Mouse (Mus musculus) ES-E14 (cell line): ENCODE data around the gene Pam.

Experiments used
- CHD2 ChIP-seq: IDR thresholded peaks from 2 replicates; pipeline ENCODE4 v1.6.1; 2014; ENCODE audit warnings: mild to moderate bottlenecking, low read depth, low read length, inconsistent platforms
- HCFC1 ChIP-seq: IDR thresholded peaks from 2 replicates; pipeline ENCODE4 v1.6.1; 2012; ENCODE audit warnings: low read length, inconsistent platforms, borderline replicate concordance; ENCODE audit not compliant: insufficient read depth
- MAFK ChIP-seq: IDR thresholded peaks from 2 replicates; pipeline ENCODE4 v1.6.1; 2014; ENCODE audit warnings: mild to moderate bottlenecking, low read depth, low read length, inconsistent platforms; ENCODE audit not compliant: insufficient read depth
- ZC3H11A ChIP-seq: IDR thresholded peaks from 2 replicates; pipeline ENCODE4 v1.6.1; 2012; ENCODE audit warnings: low read depth, mild to moderate bottlenecking, inconsistent platforms, low read length, borderline replicate concordance
- ZNF384 ChIP-seq: IDR thresholded peaks from 2 replicates; pipeline ENCODE4 v1.6.1; 2012; ENCODE audit warnings: low read depth, low read length, inconsistent platforms

DNA sequence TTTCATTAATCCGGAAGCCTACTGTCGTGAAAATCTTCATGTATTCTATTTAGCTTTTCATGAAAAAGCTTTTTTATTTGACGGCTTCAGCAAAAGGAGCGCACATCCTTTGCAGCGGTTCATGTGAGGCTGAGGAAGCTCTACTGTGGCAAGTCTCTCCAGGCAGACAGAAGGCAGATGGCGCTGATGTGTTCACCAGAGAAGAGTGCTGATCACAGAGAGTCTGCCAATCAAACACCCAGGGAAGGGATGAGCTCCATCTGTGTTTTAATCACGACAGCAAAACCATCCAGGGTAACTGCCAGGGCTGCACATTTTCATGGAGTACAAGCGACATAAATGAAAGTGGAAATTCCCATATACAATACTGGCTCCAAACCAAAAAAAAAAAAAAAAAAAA lies 63.6 kb downstream of the Pam start:
- TF ChIP-seq ZC3H11A (no peak), MAFK (no peak), ZNF384 (no peak), HCFC1 (no peak), CHD2 (no peak)
